Mouse (Mus musculus) MEL (cell line): Measurements from ENCODE around the gene Il10. TPM values are rescaled to one million over a fixed set of nuclear protein-coding genes. Genes with fewer than 3 reads are reported as not detected.

Experiments
- DNase-seq: peaks from one replicate; pipeline ENCODE4 v3.0.0; 2011; ENCODE audit warnings: low read depth, low spot score
- H3K27ac ChIP-seq: 2 replicates; pipeline ENCODE4 v1.5.1; 2012; ENCODE audit warnings: low read depth, mild to moderate bottlenecking, control low read depth, low read length, moderate library complexity; ENCODE audit not compliant: control insufficient read depth
- H3K27me3 ChIP-seq, 2 experiments: fragments of 150-350 bp in 1 of 2; sonication (generic) in 1 of 2; 2 replicates each; pipeline ENCODE4 v1.6.1; 2012; ENCODE audit warnings: low read length in 2 of 2, mild to moderate bottlenecking in 2 of 2, improper control_type of control experiment in 1 of 2, moderate library complexity in 1 of 2; ENCODE audit not compliant: insufficient read depth in 2 of 2, control insufficient read depth in 1 of 2
- H3K36me3 ChIP-seq, 2 experiments: 2 replicates each; pipeline ENCODE4 v1.6.1; 2012 to 2014; ENCODE audit warnings: low read length in 2 of 2, improper control_type of control experiment in 1 of 2, inconsistent platforms in 1 of 2, mild to moderate bottlenecking in 1 of 2; ENCODE audit not compliant: insufficient read depth in 2 of 2, control insufficient read depth in 1 of 2
- H3K4me1 ChIP-seq, 2 experiments: fragments of 150-350 bp in 1 of 2; sonication (generic) in 1 of 2; 2 replicates each; pipeline ENCODE4 v1.6.1; 2012; ENCODE audit warnings: low read length in 2 of 2, improper control_type of control experiment in 1 of 2, mild to moderate bottlenecking in 1 of 2; ENCODE audit not compliant: insufficient read depth in 2 of 2, control insufficient read depth in 1 of 2
- H3K4me3 ChIP-seq, 2 experiments: fragments of 150-350 bp in 1 of 2; sonication (generic) in 1 of 2; 2 replicates each; pipeline ENCODE4 v1.5.1; 2012; ENCODE audit warnings: low read depth in 2 of 2, low read length in 2 of 2, mild to moderate bottlenecking in 2 of 2, moderate library complexity in 2 of 2, control low read depth in 1 of 2, improper control_type of control experiment in 1 of 2; ENCODE audit not compliant: control insufficient read depth in 1 of 2, insufficient read depth in 1 of 2
- H3K79me2 ChIP-seq: 2 replicates; pipeline ENCODE4 v1.6.1; 2012; ENCODE audit warnings: mild to moderate bottlenecking, low read length, moderate library complexity; ENCODE audit not compliant: control insufficient read depth, poor library complexity, insufficient read depth
- H3K9ac ChIP-seq: 2 replicates; pipeline ENCODE4 v1.6.1; 2012; ENCODE audit warnings: low read depth, mild to moderate bottlenecking, control low read depth, low read length, moderate library complexity; ENCODE audit not compliant: control insufficient read depth, poor library complexity, severe bottlenecking
- H3K9me3 ChIP-seq: fragments of 150-350 bp; sonication (generic); replicated peaks from 2 replicates; pipeline ENCODE4 v1.6.1; 2012; ENCODE audit warnings: mild to moderate bottlenecking, low read length, improper control_type of control experiment, moderate library complexity; ENCODE audit not compliant: insufficient read depth
- BHLHE40 ChIP-seq: IDR thresholded peaks from 2 replicates; pipeline ENCODE4 v1.6.1; 2012; ENCODE audit warnings: low read depth, mild to moderate bottlenecking, inconsistent platforms, low read length, improper control_type of control experiment, borderline replicate concordance
- CHD1 ChIP-seq: IDR thresholded peaks from 2 replicates; pipeline ENCODE4 v1.6.1; 2012; ENCODE audit warnings: low read depth, mild to moderate bottlenecking, inconsistent platforms, low read length, improper control_type of control experiment
- CHD2 ChIP-seq: IDR thresholded peaks from 2 replicates; pipeline ENCODE4 v1.6.1; 2011; ENCODE audit warnings: low read length, improper control_type of control experiment
- CTCF ChIP-seq, 3 experiments: IDR thresholded peaks in 2 of 3; conservative IDR thresholded peaks in 1 of 3; 2 replicates each; pipeline ENCODE4 v1.5.1; 2011 to 2012; ENCODE audit warnings: low read length in 3 of 3, low read depth in 2 of 3, mild to moderate bottlenecking in 2 of 3, improper control_type of control experiment in 1 of 3, inconsistent platforms in 1 of 3, mixed read lengths in 1 of 3, moderate library complexity in 1 of 3; ENCODE audit not compliant: control insufficient read depth in 1 of 3, insufficient read depth in 1 of 3, poor library complexity in 1 of 3, severe bottlenecking in 1 of 3
- EP300 ChIP-seq, 2 experiments: IDR thresholded peaks; 2 replicates each; pipeline ENCODE4 v1.6.1; 2011; ENCODE audit warnings: improper control_type of control experiment in 2 of 2, low read length in 2 of 2, low read depth in 1 of 2, mild to moderate bottlenecking in 1 of 2
- GATA1 ChIP-seq: IDR thresholded peaks from 2 replicates; pipeline ENCODE4 v1.6.1; 2011; ENCODE audit warnings: low read depth, low read length, improper control_type of control experiment
- HCFC1 ChIP-seq: IDR thresholded peaks from 2 replicates; pipeline ENCODE4 v1.6.1; 2012; ENCODE audit warnings: low read depth, mild to moderate bottlenecking, inconsistent platforms, low read length, improper control_type of control experiment, moderate library complexity
- MAX ChIP-seq: IDR thresholded peaks from 2 replicates; pipeline ENCODE4 v1.6.1; 2011; ENCODE audit warnings: low read length, improper control_type of control experiment
- MEF2A ChIP-seq: IDR thresholded peaks from 2 replicates; pipeline ENCODE4 v1.6.1; 2014; ENCODE audit warnings: low read depth, mild to moderate bottlenecking, inconsistent platforms, low read length, improper control_type of control experiment; ENCODE audit not compliant: poor library complexity, insufficient replicate concordance, severe bottlenecking; ENCODE audit errors: extremely low read depth
- MYB ChIP-seq: IDR thresholded peaks from 2 replicates; pipeline ENCODE4 v1.6.1; 2011; ENCODE audit warnings: mild to moderate bottlenecking, low read depth, low read length, improper control_type of control experiment
- POLR2A ChIP-seq, 2 experiments: IDR thresholded peaks; 2 replicates each; pipeline ENCODE4 v1.6.1; 2011 to 2012; ENCODE audit warnings: low read length in 2 of 2, mild to moderate bottlenecking in 2 of 2, control low read depth in 1 of 2, improper control_type of control experiment in 1 of 2, low read depth in 1 of 2, moderate library complexity in 1 of 2; ENCODE audit not compliant: control insufficient read depth in 1 of 2, insufficient read depth in 1 of 2, poor library complexity in 1 of 2
- RCOR1 ChIP-seq: IDR thresholded peaks from 2 replicates; pipeline ENCODE4 v1.6.1; 2012; ENCODE audit warnings: low read depth, mild to moderate bottlenecking, inconsistent platforms, low read length, improper control_type of control experiment
- SMC3 ChIP-seq: IDR thresholded peaks from 2 replicates; pipeline ENCODE4 v1.6.1; 2011; ENCODE audit warnings: low read depth, low read length, improper control_type of control experiment
- TAL1 ChIP-seq: IDR thresholded peaks from 2 replicates; pipeline ENCODE4 v1.6.1; 2012; ENCODE audit warnings: mild to moderate bottlenecking, inconsistent platforms, low read length, moderate library complexity, mixed read lengths
- TBP ChIP-seq: IDR thresholded peaks from 2 replicates; pipeline ENCODE4 v1.8.0; 2011; ENCODE audit warnings: low read depth, low read length, improper control_type of control experiment
- TCF12 ChIP-seq: IDR thresholded peaks from 2 replicates; pipeline ENCODE4 v1.6.1; 2014; ENCODE audit warnings: low read depth, mild to moderate bottlenecking, inconsistent platforms, low read length, improper control_type of control experiment, moderate library complexity
- UBTF ChIP-seq: IDR thresholded peaks from 2 replicates; pipeline ENCODE4 v1.6.1; 2012; ENCODE audit warnings: low read depth, mild to moderate bottlenecking, inconsistent platforms, low read length, improper control_type of control experiment, moderate library complexity, borderline replicate concordance; ENCODE audit not compliant: insufficient read depth
- USF1 ChIP-seq: IDR thresholded peaks from 2 replicates; pipeline ENCODE4 v1.6.1; 2014; ENCODE audit warnings: low read depth, mild to moderate bottlenecking, inconsistent platforms, low read length, improper control_type of control experiment, moderate library complexity
- ZKSCAN1 ChIP-seq: IDR thresholded peaks from 2 replicates; pipeline ENCODE4 v1.6.1; 2012; ENCODE audit warnings: low read depth, mild to moderate bottlenecking, inconsistent platforms, low read length, improper control_type of control experiment, moderate library complexity
- polyA plus RNA-seq, 2 experiments: library from polyadenylated mRNA; stranded (reverse) in 1 of 2; unstranded in 1 of 2; fragments of >175 nt in 1 of 2; fragments of >200 nt in 1 of 2; gene quantifications; 2 replicates each; pipeline versions ENCODE4 v1.2.1 to v1.2.4; 2012; ENCODE audit warnings: low replicate concordance in 2 of 2, low read depth in 1 of 2; ENCODE audit not compliant: insufficient read length in 2 of 2, insufficient read depth in 1 of 2, missing spikeins in 1 of 2
- total RNA-seq: library from RNA; depleted of rRNA; stranded (reverse); fragments of 300-350 nt; gene quantifications from 2 replicates; pipeline ENCODE4 v1.2.3, GENCODE M21; 2012

The Il10 gene
- total and polyA plus RNA-seq, 3 experiments = not detected

DNA sequence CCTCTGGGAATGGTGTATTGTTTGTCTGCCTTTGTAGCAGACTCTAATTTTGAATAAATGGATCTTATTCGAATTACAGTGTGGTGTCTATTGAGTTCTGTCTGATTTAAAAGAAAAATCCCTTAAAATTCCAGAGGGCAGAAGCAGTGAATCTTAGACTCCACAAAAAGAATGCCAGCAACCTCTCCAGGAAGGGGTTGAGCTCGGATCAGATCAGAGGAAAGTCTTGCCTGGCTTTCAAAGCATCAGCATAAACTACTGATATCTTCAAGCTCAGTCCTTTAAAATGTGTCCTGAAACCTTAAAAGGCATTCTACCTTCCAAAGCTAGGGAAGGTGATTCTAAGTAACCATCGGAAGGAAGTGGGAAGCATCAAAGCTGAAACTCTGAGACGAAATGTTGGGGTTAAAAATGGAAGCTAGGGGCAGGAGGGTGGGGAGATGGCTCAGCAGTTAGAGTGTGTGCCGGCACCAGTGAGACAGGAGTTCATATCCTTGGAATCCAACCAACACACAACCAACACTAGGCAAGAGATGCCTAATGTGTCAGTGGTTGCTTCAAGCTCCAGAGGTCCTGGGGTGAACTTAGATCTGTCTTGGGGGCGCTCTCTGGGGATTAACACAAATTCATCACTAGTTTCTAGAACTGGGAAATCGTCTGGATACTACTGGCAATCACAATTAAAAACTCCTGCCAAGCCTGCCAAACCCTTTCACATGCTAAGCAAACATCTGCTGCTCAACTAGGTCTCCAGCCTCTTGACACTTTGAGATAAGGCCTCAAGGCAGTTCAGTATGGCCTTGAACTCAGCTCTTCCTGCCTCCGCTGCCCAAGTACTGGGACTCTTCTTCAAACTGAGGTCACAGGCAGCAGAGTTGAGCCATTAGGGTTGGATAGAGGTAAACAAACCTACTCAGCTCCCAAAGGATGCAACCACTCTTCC is 5.5 kb downstream of the Il10 start:
- no peak overlapping the region for H3K9ac ChIP-seq
- no peak overlapping the region for H3K27ac ChIP-seq
- H3K36me3 ChIP-seq = no peaks in the 10 kb centered on the region
- TF ChIP-seq USF1 (no peak), TBP (no peak), CTCF (IDR thresholded peaks at IDR 0.05 in 2 of 3, conservative IDR thresholded peaks at IDR 0.05 in 1 of 3; ENCODE audit: control insufficient read depth in 1 of 3, insufficient read depth in 1 of 3, low read depth in 2 of 3, low read length in 3 of 3, poor library complexity in 1 of 3, severe bottlenecking in 1 of 3) (no peak), TAL1 (no peak), CHD2 (no peak)
- peaks cover 0 to 3% of the 10 kb centered on the region in 2 experiments; a peak in 1 of 4 replicates for H3K4me1 ChIP-seq
- peaks cover 5 to 11% of the 10 kb centered on the region in 2 experiments for H3K27me3 ChIP-seq
- no peak overlapping the region for H3K4me3 ChIP-seq
- no peaks in the 10 kb centered on the region for H3K9me3 ChIP-seq
- no peak for DNase-seq
- H3K79me2 ChIP-seq = no peaks in the 10 kb centered on the region

DNA sequence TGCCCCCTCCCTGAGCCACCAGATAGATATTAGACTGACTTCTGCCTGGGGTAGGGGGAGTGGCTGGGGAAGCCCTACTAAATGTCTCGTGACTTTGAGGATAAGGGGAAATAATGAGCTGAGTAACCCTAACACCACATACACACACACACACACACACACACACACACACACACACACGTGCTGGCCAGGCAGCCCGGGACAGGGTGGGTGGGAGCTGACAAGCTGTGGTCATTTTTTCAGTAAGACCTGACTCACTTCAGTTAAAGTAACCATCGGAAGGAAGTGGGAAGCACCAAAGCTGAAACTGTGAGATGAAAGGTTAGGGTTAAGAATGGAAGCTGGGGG is 6.2 kb downstream of the Il10 start:
- H3K79me2 ChIP-seq = no peaks in the 10 kb centered on the region
- H3K9me3 ChIP-seq = no peaks in the 10 kb centered on the region
- peaks cover 0 to 3% of the 10 kb centered on the region in 2 experiments; a peak in 1 of 4 replicates for H3K4me1 ChIP-seq
- H3K9ac ChIP-seq = no peak overlapping the region
- H3K36me3 ChIP-seq = no peaks in the 10 kb centered on the region
- H3K27ac ChIP-seq = no peak overlapping the region
- H3K27me3 ChIP-seq = peaks cover 5 to 11% of the 10 kb centered on the region in 2 experiments
- no peak for TF ChIP-seq MAX
- no peak for TF ChIP-seq MEF2A
- TF ChIP-seq TCF12 = no peak
- no peak for TF ChIP-seq HCFC1
- no peak for TF ChIP-seq RCOR1
- no peak for TF ChIP-seq ZKSCAN1
- no peak for TF ChIP-seq SMC3
- TF ChIP-seq USF1 = no peak
- no peak for TF ChIP-seq BHLHE40
- H3K4me3 ChIP-seq = no peak overlapping the region
- DNase-seq = no peak

DNA sequence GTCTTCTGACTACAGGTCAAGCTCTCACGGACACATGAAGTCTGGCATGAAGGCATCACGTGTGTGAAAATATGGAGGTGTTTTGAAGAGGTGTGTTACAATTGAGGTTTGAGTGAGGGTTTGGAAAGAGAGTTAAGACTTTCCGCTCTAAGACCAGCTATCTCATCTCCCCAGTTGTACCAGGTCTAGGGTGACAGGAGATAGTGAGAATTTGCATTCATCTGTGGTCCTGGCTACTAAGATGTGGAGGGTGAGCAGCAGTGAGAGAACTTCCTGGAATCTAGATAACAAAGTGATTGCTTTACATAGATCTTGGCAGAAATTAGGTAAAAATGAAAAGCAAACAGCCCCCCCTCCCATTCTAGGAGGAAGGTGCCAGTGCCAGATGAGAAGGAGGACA is 9.6 kb downstream of the Il10 start:
- peak; percentile 39 for DNase-seq
- H3K27me3 ChIP-seq = peaks cover 5 to 6% of the 10 kb centered on the region in 2 experiments
- no peaks in the 10 kb centered on the region for H3K79me2 ChIP-seq
- no peak overlapping the region for H3K9ac ChIP-seq
- peaks cover 0 to 3% of the 10 kb centered on the region in 2 experiments; a peak in 1 of 4 replicates for H3K4me1 ChIP-seq
- no peak overlapping the region for H3K27ac ChIP-seq
- H3K36me3 ChIP-seq = no peaks in the 10 kb centered on the region
- no peak for TF ChIP-seq CHD1
- no peak for TF ChIP-seq BHLHE40
- TF ChIP-seq POLR2A (IDR thresholded peaks at IDR 0.05; ENCODE audit: control insufficient read depth in 1 of 2, insufficient read depth in 1 of 2, low read depth in 1 of 2, low read length in 2 of 2, poor library complexity in 1 of 2) = no peak
- TF ChIP-seq MYB = no peak
- TF ChIP-seq GATA1 = peak; percentile 48
- TF ChIP-seq EP300 (IDR thresholded peaks at IDR 0.05; ENCODE audit: low read depth in 1 of 2, low read length in 2 of 2) = peak; percentile 40 to 50; a peak in 3 of 4 replicates
- no peak for TF ChIP-seq USF1
- no peak for TF ChIP-seq UBTF
- TF ChIP-seq TCF12 = peak; percentile 56; the same call in 1 of the 2 replicates
- TF ChIP-seq MEF2A = no peak
- TF ChIP-seq ZKSCAN1 = no peak
- H3K9me3 ChIP-seq = no peaks in the 10 kb centered on the region
- no peak overlapping the region for H3K4me3 ChIP-seq
